Mouse (Mus musculus): Measurements from ENCODE around the gene Gm20388. TPM values are rescaled to one million over a fixed set of nuclear protein-coding genes. Genes with fewer than 3 reads are reported as not detected.

Gene Gm20388
- polyA plus RNA-seq, 1 experiment from 2014 or later: 7.1 TPM

DNA sequence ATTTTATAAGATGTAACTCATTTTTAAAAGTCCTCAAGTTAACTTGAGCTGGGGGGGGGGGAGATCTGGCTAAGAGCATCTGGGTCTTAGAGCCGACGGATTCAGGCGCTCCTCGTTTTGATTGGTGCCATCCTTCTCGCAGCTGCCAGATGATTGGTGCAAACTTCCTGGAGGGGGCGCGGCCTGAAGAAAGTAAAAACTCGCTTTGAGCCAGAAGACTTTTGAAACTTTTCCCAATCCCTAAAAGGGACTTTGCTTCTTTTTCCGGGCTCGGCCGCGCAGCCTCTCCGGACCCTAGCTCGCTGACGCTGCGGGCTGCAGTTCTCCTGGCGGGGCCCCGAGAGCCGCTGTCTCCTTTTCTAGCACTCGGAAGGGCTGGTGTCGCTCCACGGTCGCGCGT is 1205.3 kb downstream of the Gm20388 start, which contains the start of gene Foxc2:
Foxc2 (plus strand) TSS at position 224 of the 400 bp plus-strand sequence.

GRCm38 (mm10) chr8:121127756-121128375 is 1217.2 kb downstream of the Gm20388 start, which contains the start of gene Foxl1:
TSS of gene Foxl1 (plus strand) at chr8:121127940.

GRCm38 (mm10) chr8:121544276-121544785 is 1633.7 kb downstream of the Gm20388 start, which contains the start of gene 1700018B08Rik:
TSS of gene 1700018B08Rik (minus strand) at chr8:121544320.

DNA sequence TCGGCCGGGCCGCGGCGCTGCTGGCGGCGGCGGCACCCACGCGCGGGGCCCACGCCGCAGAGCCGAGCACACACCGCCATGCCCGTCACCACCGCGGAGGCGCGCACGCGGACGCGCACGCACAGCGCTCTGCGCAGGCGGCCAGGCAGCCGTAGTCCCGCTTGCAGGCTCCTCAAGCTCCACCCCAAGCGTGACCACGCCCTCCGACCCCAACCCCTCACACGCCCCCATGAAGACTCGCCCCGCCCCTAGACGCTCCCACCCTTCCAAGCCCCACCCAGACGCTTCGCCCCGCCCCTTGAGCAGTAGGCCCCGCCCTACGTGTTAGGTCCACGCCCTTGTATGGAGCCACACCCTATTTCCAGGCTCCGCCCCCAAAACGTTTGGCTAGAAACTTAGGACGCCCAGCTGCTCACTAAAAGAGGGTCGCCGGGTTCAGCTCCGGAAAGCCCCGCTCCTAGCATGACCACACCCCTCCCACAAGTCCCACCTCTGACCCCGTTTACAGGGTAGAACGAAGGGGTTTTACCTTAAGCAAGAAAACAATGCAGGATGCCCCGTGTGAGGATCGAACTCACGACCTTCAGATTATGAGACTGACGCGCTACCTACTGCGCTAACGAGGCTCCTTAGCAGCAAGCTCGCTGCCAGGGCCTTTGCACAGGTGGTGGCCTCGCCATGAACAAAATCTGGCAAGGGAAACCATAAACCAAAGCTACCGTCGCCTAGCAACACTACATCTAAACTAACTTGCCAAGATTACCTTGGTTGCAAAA is 1668.2 kb downstream of the Gm20388 start, which contains the start of gene Fbxo31:
Fbxo31 (minus strand) TSS at position 131 of the 776 bp plus-strand sequence.

DNA sequence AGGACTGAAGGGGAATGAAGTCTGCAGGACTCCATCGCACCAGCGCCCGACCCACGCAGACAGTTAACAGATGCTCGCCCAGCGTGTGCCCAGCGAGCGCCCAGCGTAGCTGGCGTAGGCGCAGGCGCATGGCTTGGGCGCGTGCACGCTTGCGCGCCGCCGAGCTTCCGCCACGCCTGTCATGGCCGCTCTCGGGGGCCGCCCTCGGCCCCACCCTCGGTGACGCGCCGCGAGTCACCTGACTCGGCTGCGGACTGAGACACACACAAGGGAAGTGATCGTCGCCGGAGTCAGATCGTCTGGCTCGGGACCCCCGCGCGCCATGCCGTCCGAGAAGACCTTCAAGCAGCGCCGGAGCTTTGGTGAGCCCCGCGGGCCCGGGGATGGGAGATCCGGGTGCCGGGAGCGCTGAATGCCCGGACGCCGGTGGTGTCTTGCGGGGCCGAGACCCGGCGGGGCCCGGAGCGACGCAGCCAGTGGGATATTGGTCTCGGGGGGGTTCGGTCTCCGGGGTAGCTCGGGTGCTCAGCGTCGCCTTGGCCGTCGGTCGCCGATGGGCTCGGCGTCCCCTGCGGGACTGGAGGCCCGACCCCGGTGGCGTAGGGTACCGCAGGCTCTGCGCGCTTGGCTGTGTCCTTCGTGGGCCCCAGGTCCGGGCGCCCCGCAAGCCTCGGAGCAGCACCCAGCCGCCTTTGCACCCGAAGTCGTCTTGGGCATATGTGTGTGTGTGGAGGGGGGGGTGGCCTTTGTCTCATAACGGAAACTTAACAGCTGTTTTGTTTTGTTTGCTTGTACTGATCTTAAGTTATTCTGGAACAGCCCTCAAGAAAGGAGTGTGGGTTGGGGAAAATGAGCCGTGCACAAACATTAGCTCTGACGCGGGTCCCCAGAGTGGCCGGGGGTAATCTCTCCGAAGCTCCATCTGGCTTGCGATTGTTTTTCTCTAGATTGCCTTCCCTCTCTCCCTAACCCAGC is 1679.8 kb downstream of the Gm20388 start, which contains the start of gene Map1lc3b:
Map1lc3b (plus strand) TSS at position 159 of the 975 bp plus-strand sequence.

GRCm38 (mm10) chr8:121652774-121653323 is 1742.2 kb downstream of the Gm20388 start, which contains the start of gene Zcchc14:
TSS of gene Zcchc14 (minus strand) at chr8:121652901.

DNA sequence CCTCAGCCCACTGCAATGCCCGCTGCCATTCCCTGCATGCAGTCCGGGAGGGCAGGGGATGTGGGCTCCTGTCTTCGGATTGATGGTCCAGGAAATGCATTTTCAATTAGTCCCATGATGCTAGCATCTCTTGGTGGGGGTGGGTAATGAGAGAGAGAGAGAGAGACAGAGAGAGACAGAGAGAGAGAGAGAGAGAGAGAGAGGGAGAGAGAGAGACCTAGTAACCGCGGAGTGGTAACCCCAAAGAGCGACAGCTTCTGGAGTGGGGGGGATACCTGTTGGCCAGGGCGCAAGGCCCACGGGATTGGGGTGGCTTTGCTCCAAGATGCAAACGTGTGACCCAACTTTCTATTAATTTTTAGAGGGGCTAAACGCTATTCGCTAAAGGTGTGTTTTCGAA is 1818.7 kb downstream of the Gm20388 start, which contains the start of gene Jph3:
Jph3 (plus strand) TSS at position 301 of the 400 bp plus-strand sequence.

GRCm38 (mm10) chr8:121829048-121829776 is 1918.6 kb downstream of the Gm20388 start, which contains the start of gene Klhdc4:
TSS of gene Klhdc4 (minus strand) at chr8:121829569.

DNA sequence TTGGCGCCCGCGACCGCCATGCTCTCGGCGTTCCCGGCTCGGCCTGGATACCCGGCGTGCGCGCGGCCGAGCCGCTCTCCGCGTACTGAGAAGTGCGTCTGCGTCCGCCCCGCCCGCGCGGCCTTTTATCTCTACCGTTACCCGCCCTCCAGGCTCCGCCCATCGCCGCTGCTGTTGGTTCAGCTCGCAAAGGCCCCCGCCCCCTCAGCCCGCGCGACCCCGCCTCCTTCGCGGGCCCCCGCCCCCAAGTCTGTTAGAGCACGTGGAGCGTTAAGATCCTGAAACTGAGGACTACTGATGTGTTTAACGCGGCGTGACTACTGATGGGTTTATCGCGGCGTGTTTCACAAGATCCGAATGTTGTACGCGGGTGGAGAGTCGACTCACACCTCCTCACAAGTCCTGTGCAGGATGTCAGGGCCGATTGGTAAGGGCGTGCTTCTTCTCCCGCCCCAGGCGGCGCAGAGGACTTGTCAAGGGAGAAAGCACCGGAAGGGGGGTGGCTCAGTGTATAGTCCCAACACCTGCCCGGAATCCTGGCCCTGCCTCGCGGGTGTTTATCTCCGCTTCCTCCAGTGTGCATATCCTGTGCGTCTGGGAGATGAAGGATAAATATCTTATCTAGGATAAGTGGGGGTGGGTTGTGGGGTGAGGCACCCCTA is 1997.1 kb downstream of the Gm20388 start, which contains the start of gene Slc7a5:
Slc7a5 (minus strand) TSS at position 108 of the 662 bp plus-strand sequence.

DNA sequence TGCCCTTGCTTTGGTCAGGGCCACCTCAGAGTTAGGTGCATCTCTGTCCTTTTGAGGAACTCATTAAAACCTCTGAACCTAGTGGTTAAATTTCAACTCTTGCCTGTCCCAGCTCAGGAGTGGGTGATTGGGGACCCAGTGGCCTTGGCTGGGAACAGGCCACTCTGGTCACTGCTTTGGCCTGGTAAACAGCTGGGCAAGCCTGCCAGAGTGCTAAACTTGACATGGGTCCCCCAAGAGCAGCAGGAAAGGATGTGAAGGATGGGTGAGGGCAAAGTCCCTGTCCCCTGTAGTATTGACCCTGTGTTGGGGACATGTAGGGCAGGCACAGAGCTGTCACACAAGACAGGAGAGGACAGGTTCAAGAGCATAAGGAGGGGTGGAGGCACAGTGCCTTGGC is 2034.2 kb downstream of the Gm20388 start, which contains the start of gene Car5a:
Car5a (minus strand) TSS at position 74 of the 400 bp plus-strand sequence.

DNA sequence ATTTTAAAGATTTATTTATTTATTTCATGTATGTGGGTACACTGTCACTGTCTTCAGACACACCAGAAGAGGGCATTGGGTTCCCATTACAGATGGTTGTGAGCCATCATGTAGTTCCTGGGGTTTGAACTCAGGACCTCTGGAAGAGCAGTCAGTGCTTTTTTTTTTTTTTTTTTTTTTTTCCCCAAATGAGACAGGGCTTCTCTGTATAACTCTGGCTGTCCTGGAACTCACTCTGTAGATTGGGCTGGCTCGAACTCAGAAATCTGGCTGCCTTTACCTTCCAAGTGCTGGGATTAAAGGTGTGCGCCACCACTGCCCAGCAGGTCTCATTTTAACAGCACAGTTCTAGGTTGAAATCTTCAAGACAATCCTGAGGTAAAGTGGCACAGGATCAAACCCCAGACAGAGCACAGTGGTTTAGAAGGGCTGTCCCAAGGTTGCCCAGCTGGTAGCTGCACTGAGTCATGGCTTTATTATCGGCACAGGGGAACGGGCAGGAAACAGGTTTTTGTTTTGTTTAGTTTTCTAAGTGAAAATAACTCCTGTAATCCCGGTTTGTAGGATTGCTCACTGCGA is 2038.7 kb downstream of the Gm20388 start, which contains the start of gene Banp:
Banp (plus strand) TSS at position 529 of the 579 bp plus-strand sequence.

GRCm38 (mm10) chr8:122282035-122282358 is 2371.4 kb downstream of the Gm20388 start, which contains the start of gene Zfpm1:
TSS of gene Zfpm1 (plus strand) at chr8:122282141.

DNA sequence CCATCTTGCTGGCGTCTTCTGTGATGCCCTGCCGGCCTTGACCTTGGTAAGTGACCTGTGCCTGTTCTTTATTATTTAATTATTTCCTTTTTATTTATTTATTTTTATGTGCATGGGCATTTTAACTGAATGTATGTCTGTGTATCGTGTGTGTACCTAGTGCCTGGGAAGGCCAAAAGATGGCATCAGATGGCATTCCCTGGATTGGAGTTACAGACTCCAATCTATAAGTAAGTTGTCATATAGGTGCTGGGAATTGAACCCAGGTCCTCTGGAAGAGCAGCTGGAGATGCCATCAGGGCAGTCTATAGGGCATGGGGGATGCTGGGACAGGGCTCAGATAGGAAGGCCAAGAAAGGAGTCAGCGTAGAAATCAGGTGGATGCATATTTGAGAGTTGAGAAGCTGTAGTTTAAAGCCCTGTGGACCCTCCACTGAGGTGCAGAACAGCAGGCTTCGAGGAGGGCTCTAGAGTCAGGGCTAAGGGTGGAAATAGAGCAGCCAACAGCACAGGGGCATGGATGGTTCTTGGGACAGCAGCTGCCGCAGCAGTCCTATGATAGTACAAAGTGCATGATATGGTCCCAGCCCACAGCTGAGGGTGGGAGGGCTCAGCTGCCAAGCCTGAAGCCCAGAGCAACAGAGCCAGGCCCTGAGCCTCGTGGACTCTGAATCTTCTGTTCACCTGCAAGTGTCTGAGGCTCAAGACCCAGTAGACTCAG is 2450.2 kb downstream of the Gm20388 start, which contains the start of gene Trhr2:
Trhr2 (minus strand) TSS at position 51 of the 721 bp plus-strand sequence.

DNA sequence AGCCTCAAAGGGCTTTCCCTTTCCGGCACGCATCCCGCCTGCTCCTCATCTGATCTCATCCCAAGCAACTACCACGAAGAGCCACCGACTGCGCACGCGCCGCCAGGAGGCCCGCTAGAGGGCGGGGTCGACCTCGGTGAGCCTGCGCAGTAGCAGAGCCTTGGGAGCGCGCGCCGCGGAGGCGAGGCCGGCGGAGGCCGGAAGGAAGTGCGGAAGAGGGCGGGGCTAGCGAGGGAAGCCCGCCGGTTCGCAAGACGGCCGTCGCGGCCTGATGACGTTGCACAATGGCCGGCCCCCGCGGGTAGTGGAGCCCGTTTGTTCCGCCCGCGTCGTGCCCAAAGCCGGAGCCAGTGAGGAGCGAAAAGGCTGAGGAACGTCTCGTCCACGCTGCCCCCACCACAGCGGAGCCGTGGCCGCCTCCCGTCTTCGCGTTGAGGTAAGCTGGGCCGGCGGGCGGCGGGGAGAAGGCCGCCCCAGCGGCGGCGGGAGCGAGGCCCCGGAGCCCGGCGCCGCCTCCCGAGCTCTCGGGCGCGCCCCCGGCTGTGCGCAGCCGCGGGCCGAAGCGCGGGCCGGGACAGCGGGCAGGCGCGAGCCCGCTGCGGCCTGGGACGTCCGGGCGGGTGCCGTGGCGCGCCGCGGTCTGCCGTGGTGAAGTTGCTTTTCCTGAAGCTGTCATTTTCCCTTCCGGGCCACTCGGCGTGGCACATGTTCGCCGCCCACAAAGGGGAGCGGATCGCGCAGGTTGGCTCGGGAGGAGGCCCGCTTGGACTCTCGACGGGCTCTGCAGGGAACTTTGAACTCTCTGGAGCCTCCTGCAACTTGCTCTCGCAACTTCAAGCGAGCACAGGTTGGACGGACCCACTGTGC is 2466.0 kb downstream of the Gm20388 start, which contains the start of gene Zc3h18:
Zc3h18 (plus strand) TSS at position 245 of the 867 bp plus-strand sequence.

DNA sequence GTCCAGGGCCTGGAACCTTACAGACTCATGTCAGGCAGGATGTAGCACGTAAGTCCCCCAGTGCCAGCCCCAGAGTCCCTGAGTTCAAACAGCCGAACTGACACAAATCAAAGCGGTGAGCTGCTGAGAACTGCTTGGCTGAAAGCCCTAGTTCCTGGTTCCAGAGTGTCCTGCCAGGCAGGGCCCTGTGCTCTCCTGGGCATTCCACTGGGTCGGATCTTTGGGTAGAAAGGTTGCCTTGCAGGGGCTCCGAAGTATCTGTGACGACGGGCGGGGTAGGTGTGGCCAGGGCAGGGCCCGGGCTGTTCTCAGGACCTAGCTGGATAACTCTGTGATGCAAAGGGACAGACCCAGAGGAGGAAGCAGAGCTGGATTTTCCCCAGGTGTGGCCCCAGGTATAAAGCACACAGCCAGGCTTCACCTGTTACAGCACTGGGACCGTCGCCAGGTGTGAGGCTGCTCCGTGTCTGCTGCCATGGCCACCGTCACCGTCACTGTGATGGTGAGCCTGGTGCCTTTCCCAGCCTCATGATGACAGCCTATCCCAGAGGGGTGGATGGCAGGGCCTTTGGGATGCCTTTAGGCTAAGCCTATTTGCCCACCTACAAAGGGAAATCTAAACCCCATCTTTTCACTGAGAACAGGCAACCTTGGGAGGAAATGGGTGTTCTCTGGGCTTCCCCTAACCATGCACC is 2510.9 kb downstream of the Gm20388 start, which contains the start of gene Il17c:
Il17c (plus strand) TSS at position 645 of the 695 bp plus-strand sequence.

DNA sequence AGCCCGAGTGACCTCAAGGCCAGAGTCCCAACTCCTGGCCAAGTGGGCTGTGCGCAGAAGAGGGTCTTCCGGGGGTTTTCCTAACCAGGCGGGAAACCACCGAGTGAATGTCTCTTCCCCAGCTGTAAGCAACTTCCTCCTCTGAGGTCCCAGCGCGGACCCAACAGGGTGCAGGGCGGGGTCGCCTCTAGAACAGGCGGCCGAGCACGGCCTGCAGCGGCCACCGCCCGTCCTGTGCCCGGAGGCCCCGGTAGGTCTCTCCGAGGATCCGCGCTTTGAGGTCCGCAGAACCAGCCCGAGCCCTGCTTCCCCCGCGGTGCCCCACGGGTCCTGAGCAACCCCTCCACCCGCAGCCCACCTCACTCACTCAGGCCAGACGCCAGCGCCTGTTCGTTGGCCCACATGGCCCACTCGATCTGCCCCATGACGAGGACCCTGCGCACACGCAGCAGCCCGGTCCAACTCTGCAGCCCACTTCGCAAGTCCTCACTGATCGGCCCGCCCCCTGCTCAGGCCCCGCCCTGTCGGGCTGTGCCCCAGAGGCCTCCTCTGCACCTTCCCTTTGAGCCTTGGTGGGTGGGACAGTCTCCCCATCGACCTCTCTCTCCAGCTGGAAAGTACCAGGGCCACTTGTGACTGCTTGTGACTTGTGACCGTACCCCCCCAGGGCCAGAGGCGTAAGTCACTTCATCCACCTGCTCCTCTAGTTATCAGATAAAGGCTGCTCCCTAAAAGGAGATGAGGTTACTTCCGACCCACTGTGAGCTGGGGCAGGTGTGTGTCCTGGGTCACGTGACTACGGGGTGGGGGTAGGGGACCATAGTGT is 2522.0 kb downstream of the Gm20388 start, which contains the start of gene Cyba:
Cyba (minus strand) TSS at position 488 of the 826 bp plus-strand sequence.

